Mouse (Mus musculus): ENCODE results near the gene Clec12b. TPM values are rescaled to one million over a fixed set of nuclear protein-coding genes. Genes with fewer than 3 reads are reported as not detected.
A peak's percentile ranks its signal among the peaks of the same experiment; 100 is the strongest.
"Not testable (repeated sequence)": the region's sequence is repeated elsewhere in the genome, so short reads cannot be mapped to it uniquely, and the experiment has no call there.

Clec12b gene
- polyA plus RNA-seq, 1 experiment from 2014 or later = 0.11 TPM

DNA sequence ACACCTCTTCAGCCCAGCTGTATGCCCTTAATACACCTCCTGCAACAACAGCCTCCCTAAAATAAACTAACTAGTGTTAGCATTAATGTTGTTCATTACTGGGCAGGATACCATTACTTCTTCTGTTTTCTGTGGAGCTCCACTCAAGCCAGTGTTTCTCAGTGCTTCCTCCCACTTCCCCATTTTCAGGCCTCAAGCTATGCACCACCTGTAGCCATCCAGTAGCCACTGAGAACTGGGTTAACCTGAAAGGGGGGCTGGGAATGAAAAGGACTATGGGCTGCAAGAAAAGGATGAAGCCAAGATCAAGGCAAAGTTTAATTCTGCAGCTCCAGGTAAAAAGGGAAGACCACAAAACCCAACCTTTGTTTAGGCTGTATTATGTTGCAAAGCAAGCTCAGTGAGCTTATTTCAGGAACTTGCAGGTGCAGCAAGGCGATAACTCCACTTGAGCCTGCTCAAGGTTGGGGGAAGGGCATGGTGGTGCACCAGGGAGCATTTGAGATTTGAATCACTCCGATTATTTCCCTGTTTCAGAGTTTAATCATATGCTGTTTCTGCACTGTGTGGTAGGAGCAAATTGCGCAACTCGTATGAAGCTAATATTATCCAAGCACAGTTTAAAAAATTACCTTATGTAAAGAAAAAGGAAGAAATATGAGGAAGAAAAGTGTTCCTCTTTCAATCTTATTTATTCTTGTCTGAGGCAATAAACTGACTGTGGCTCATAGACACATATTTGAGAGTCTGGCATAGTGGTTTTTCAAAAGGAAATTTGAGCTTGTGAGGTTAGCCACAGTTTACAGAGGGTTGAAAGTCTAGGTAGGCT lies 35.9 kb downstream of the Clec12b start:
- Histone ChIP-seq H3K27ac (ENCODE audit: low read depth) (peak overlapping the region; percentile 51), H3K4me1 (ENCODE audit: insufficient read depth) (no peaks in the 10 kb centered on the region), H3K36me3 (replicated peaks; ENCODE audit: insufficient read depth, low read length) (no peaks in the 10 kb centered on the region), H3K9me3 (ENCODE audit: low read length) (peaks cover 2% of the 10 kb centered on the region; the same call in 1 of the 2 replicates), H3K9ac (replicated peaks) (no peak overlapping the region), H3K4me3 (ENCODE audit: low read depth, low read length) (0 out of 2 replicates have a peak overlapping the region, but pooled peaks have one; percentile 19), H3K27me3 (ENCODE audit: insufficient read depth, low read length) (no peaks in the 10 kb centered on the region), H3K4me2 (ENCODE audit: low read depth, low read length) (0 out of 2 replicates have a peak overlapping the region, but pooled peaks have one; percentile 26)
- WGBS (ENCODE audit: insufficient replicate concordance) = 18% methylated on average over 4 of the region's 4 CpGs
- no peak for TF ChIP-seq CTCF (IDR thresholded peaks at IDR 0.05; ENCODE audit: low read depth)
- TF ChIP-seq EP300 (IDR thresholded peaks at IDR 0.05; ENCODE audit: low read depth) = no peak
- peak; percentile 78 for ATAC-seq
- peak; percentile 22 for DNase-seq

- TF ChIP-seq EP300 (IDR thresholded peaks at IDR 0.05; ENCODE audit: low read depth) (no peak), CTCF (IDR thresholded peaks at IDR 0.05; ENCODE audit: low read depth) (no peak)
- ATAC-seq = peak; percentile 21; the same call in 1 of the 2 replicates
- no peak overlapping the region for H3K4me2 ChIP-seq (ENCODE audit: low read depth, low read length)
- peaks cover 2% of the 10 kb centered on the region; the same call in 1 of the 2 replicates for H3K9me3 ChIP-seq (ENCODE audit: low read length)
- H3K4me1 ChIP-seq (ENCODE audit: insufficient read depth) = no peaks in the 10 kb centered on the region
- H3K36me3 ChIP-seq (replicated peaks; ENCODE audit: insufficient read depth, low read length) = no peaks in the 10 kb centered on the region
- 0 out of 2 replicates have a peak overlapping the region, but pooled peaks have one; percentile 22 for H3K27ac ChIP-seq (ENCODE audit: low read depth)
- no peak overlapping the region for H3K9ac ChIP-seq (replicated peaks)
- 38% methylated on average over 3 of the region's 3 CpGs for WGBS (ENCODE audit: insufficient replicate concordance)
- no peak for DNase-seq
- H3K4me3 ChIP-seq (ENCODE audit: low read depth, low read length) = no peak overlapping the region
- H3K27me3 ChIP-seq (ENCODE audit: insufficient read depth, low read length) = no peaks in the 10 kb centered on the region
Observed at GRCm38 (mm10) chr6:129344408-129344807, 41.3 kb downstream of the Clec12b start.

DNA sequence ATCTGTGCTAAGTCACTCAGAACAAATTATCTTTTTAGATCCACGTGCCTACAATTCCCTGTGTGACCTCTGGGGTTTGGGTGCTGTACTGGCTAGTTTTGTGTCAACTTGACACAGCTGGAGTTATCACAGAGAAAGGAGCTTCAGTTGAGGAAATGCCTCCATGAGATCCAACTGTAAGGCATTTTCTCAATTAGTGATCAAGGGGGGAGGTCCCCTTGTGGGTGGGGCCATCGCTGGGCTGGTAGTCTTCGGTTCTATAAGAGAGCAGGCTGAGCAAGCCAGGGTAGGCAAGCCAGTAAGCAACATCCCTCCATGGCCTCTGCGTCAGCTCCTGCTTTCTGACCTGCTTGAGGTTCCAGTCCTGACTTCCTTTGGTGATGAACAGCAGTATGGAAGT lies 43.3 kb downstream of the Clec12b start, which contains the start of gene Clec12a:
Clec12a (plus strand) TSS at position 301 of the 400 bp plus-strand sequence.
- H3K4me3 ChIP-seq (ENCODE audit: low read depth, low read length); H3K27ac ChIP-seq (ENCODE audit: low read depth); H3K9me3 ChIP-seq (ENCODE audit: low read length); H3K27me3 ChIP-seq (ENCODE audit: insufficient read depth, low read length); H3K9ac ChIP-seq (replicated peaks); ATAC-seq; H3K4me2 ChIP-seq (ENCODE audit: low read depth, low read length); DNase-seq; H3K36me3 ChIP-seq (replicated peaks; ENCODE audit: insufficient read depth, low read length); H3K4me1 ChIP-seq (ENCODE audit: insufficient read depth): not testable (repeated sequence)
- 74% methylated on average over 4 of the region's 4 CpGs for WGBS (ENCODE audit: insufficient replicate concordance)

- H3K4me2 ChIP-seq (ENCODE audit: low read depth, low read length) = no peak overlapping the region
- H3K9ac ChIP-seq (replicated peaks) = no peak overlapping the region
- TF ChIP-seq CTCF (IDR thresholded peaks at IDR 0.05; ENCODE audit: low read depth) = no peak
- TF ChIP-seq EP300 (IDR thresholded peaks at IDR 0.05; ENCODE audit: low read depth) = no peak
- no peak for ATAC-seq
- no peak for DNase-seq
- H3K4me1 ChIP-seq (ENCODE audit: insufficient read depth) = 0 out of 2 replicates have a peak, but pooled peaks cover 3% of the 10 kb centered on the region
- no peaks in the 10 kb centered on the region for H3K27me3 ChIP-seq (ENCODE audit: insufficient read depth, low read length)
- H3K4me3 ChIP-seq (ENCODE audit: low read depth, low read length) = no peak overlapping the region
- no peak overlapping the region for H3K27ac ChIP-seq (ENCODE audit: low read depth)
- H3K36me3 ChIP-seq (replicated peaks; ENCODE audit: insufficient read depth, low read length) = no peaks in the 10 kb centered on the region
- H3K9me3 ChIP-seq (ENCODE audit: low read length) = no peaks in the 10 kb centered on the region
- WGBS (ENCODE audit: insufficient replicate concordance) = 40% methylated on average over 1 of the region's 1 CpGs
Observed at GRCm38 (mm10) chr6:129337751-129338150, 47.9 kb downstream of the Clec12b start.

DNA sequence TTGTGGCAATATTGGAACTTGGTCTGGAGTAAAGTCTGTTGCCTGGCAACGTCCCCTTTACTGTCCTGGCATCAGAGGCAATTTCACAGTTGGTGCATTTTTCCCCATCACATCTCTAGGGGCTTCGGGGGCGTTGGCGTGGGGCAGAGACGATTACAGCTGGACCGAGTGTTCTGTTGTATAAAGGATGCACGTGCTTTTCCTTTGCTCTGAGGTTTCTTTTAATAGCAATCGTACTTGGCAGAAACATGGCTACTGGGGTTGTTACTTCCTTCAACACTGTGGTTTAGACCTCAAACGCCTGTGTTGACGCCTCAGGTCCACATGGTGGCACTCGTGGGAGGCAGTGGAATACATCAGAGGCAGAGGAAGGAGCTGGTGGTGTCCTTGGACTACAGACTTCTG lies 52.0 kb downstream of the Clec12b start:
- H3K9ac ChIP-seq (replicated peaks) = no peak overlapping the region
- WGBS (ENCODE audit: insufficient replicate concordance) = 9% methylated on average over 11 of the region's 11 CpGs
- no peak overlapping the region for H3K27ac ChIP-seq (ENCODE audit: low read depth)
- 0 out of 2 replicates have a peak, but pooled peaks cover 3% of the 10 kb centered on the region for H3K4me1 ChIP-seq (ENCODE audit: insufficient read depth)
- ATAC-seq (peak; percentile 82), DNase-seq (peak; percentile 67)
- no peaks in the 10 kb centered on the region for H3K36me3 ChIP-seq (replicated peaks; ENCODE audit: insufficient read depth, low read length)
- TF ChIP-seq EP300 (IDR thresholded peaks at IDR 0.05; ENCODE audit: low read depth) (no peak), CTCF (IDR thresholded peaks at IDR 0.05; ENCODE audit: low read depth) (peak; percentile 89)
- no peaks in the 10 kb centered on the region for H3K27me3 ChIP-seq (ENCODE audit: insufficient read depth, low read length)
- no peak overlapping the region for H3K4me3 ChIP-seq (ENCODE audit: low read depth, low read length)
- H3K9me3 ChIP-seq (ENCODE audit: low read length) = no peaks in the 10 kb centered on the region
- peak overlapping the region; percentile 50; the same call in 1 of the 2 replicates for H3K4me2 ChIP-seq (ENCODE audit: low read depth, low read length)

DNA sequence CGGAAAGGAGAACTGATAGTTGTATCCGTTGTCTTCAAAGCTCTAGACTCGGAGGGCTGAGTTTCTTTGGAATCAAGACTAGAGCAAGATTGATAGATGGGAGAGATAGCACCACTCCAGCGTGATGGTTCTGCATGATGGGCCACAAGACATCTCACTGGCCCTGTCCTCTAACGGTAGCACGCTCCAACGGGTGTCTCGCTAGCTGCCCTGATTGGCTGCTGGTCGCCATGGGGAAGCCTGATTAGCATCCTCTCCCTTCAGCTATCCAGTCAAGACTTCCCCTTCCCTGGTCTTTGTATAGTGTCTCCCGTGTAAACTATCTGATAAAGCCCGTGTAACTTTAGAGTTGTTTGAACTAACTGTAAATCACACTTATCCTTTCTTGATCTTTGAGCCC lies 54.1 kb downstream of the Clec12b start, which contains the start of gene 4922502D21Rik:
4922502D21Rik (minus strand) TSS at position 187 of the 400 bp plus-strand sequence.
- no peak within 1 kb of the TSS for H3K9ac ChIP-seq (replicated peaks)
- DNase-seq (no peak), ATAC-seq (no peak)
- WGBS (ENCODE audit: insufficient replicate concordance) = 47% methylated on average over 11 of the region's 11 CpGs
- H3K4me3 ChIP-seq (ENCODE audit: low read depth, low read length) = no peak within 1 kb of the TSS
- H3K27ac ChIP-seq (ENCODE audit: low read depth) = no peak within 1 kb of the TSS
- H3K9me3 ChIP-seq (ENCODE audit: low read length) = no peaks in the 10 kb centered on the region
- H3K4me2 ChIP-seq (ENCODE audit: low read depth, low read length) = no peak within 1 kb of the TSS
- 0 out of 2 replicates have a peak, but pooled peaks cover 3% of the 10 kb centered on the region for H3K4me1 ChIP-seq (ENCODE audit: insufficient read depth)
- no peaks in the 10 kb centered on the region for H3K27me3 ChIP-seq (ENCODE audit: insufficient read depth, low read length)
- no peaks in the 10 kb centered on the region for H3K36me3 ChIP-seq (replicated peaks; ENCODE audit: insufficient read depth, low read length)
- no peak for TF ChIP-seq EP300 (IDR thresholded peaks at IDR 0.05; ENCODE audit: low read depth)
- no peak for TF ChIP-seq CTCF (IDR thresholded peaks at IDR 0.05; ENCODE audit: low read depth)
